Mouse (Mus musculus) hindbrain, embryonic 11.5 days (tissue): ENCODE data around the gene Asf1b. TPM values are rescaled to one million over a fixed set of nuclear protein-coding genes. Genes with fewer than 3 reads are reported as not detected.
A peak's percentile ranks its signal among the peaks of the same experiment; 100 is the strongest.

Source experiments
- ATAC-seq: fragments of 200-750 bp; cut with Nextera tagmentation; 2 replicates; pipeline ENCODE4 v1.8.0; 2017; ENCODE audit warnings: mild to moderate bottlenecking, moderate TSS enrichment, moderate library complexity; ENCODE audit not compliant: low FRiP score
- DNase-seq: peaks from one replicate; pipeline ENCODE4 v3.0.0-alpha.2; 2015; ENCODE audit warnings: low spot score
- H3K27ac ChIP-seq: fragments of 300-500 bp; sonication (generic); 2 replicates; pipeline ENCODE4 v1.5.1; 2014; ENCODE audit warnings: mild to moderate bottlenecking, low read depth, low read length
- H3K27me3 ChIP-seq: fragments of 300-500 bp; sonication (generic); 2 replicates; pipeline ENCODE4 v1.6.1; 2014; ENCODE audit warnings: mild to moderate bottlenecking, low read length, moderate library complexity, mixed read lengths; ENCODE audit not compliant: control insufficient read depth, insufficient read depth
- H3K36me3 ChIP-seq: fragments of 300-500 bp; sonication (generic); 2 replicates; pipeline ENCODE4 v1.6.1; 2014; ENCODE audit warnings: mild to moderate bottlenecking, low read length, moderate library complexity, mixed read lengths; ENCODE audit not compliant: control insufficient read depth, insufficient read depth
- H3K4me1 ChIP-seq: fragments of 300-500 bp; sonication (generic); replicated peaks from 2 replicates; pipeline ENCODE4 v1.6.1; 2014; ENCODE audit warnings: low read length, mixed read lengths; ENCODE audit not compliant: control insufficient read depth, insufficient read depth
- H3K4me2 ChIP-seq: fragments of 300-500 bp; sonication (generic); replicated peaks from 2 replicates; pipeline ENCODE4 v1.6.1; 2014; ENCODE audit warnings: mild to moderate bottlenecking, low read depth, low read length
- H3K4me3 ChIP-seq: fragments of 300-500 bp; sonication (generic); 2 replicates; pipeline ENCODE4 v1.5.1; 2014; ENCODE audit warnings: low read depth, low read length
- H3K9ac ChIP-seq: fragments of 300-500 bp; sonication (generic); 2 replicates; pipeline ENCODE4 v1.6.1; 2014; ENCODE audit warnings: low read depth, low read length
- H3K9me3 ChIP-seq: fragments of 300-500 bp; sonication (generic); 2 replicates; pipeline ENCODE4 v1.6.1; 2016; ENCODE audit warnings: low read length; ENCODE audit not compliant: control insufficient read depth
- WGBS: fragments of 180-500 bp; shearing (Covaris S2); extraction: QIAGEN DNeasy Blood & Tissue Kit; methylation state at CpG from one replicate; pipeline ENCODE4 v1.1.7; 2014; 5-methylcytosine and 5-hydroxymethylcytosine counted together
- microRNA counts: library from miRNA; unstranded; fragments of <30 nt; microRNA quantifications from one replicate; lab custom pipeline; 2015
- polyA plus RNA-seq: library from polyadenylated mRNA; unstranded; fragments of >200 nt; fragmentation: Nextera tagmentation; extraction: Ambion mirVana; gene quantifications from 2 replicates; pipeline ENCODE4 v1.2.1, GENCODE M21; 2014

The Asf1b gene
- polyA plus RNA-seq, 1 experiment from 2014 or later = 79.5 TPM

DNA sequence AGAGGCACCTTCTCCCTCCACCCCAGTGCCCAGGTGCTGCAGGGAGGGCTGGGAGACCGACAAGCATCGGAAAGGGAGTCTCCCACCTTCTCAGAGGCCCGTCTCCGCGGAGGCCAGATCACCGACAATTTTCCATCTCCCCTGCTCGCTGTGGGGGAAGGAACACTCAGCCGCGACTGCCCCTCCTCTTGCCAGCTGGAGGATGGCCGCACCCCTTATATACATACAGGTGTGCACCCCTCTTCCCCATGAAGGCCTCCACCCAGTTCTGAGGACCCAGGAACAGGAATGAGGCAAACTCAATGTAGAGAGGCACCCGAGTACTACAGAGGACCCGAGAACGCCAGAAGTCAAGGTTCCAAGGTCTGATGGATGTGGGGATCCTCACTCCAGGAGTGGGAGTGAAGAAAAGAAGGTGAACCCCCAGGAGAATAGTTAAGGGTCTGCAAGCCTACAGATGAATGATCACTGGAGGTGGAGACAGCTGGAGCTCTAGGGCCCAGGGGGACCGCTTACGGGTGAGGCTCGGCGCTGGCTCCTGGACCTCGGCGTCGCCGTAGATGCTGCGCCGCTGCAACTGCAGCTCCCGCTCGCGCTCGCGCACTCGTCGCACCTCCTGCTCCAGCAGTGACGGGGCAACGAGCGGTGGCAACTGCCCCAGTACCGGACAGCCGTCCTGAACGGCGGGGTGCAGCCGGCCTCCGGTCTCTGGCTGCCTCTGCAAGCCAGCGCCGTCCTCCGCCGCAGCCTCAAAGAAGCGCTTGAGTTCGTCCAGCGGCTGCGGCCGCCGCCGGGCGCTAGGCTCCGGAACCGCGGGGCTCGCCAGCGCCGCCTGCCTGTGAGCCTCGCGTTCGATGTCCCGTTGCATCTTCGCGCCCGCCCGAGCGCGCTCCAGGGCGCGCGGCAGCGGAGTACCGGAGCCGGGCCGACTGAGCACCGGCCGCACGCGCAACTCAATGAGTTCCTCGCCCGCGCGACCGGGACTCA lies 55.6 kb downstream of the Asf1b start:
- ATAC-seq (peak; percentile 44), DNase-seq (peak; percentile 88)
- peak overlapping the region; percentile 49 for H3K4me3 ChIP-seq
- H3K9ac ChIP-seq = peak overlapping the region; percentile 53
- no peaks in the 10 kb centered on the region for H3K36me3 ChIP-seq
- H3K4me1 ChIP-seq = peaks cover 13% of the 10 kb centered on the region
- 2% methylated on average over 74 of the region's 83 CpGs for WGBS
- peaks cover 39% of the 10 kb centered on the region for H3K27me3 ChIP-seq
- no peak overlapping the region for H3K27ac ChIP-seq
- no peaks in the 10 kb centered on the region for H3K9me3 ChIP-seq
- H3K4me2 ChIP-seq = peak overlapping the region; percentile 93

- Histone ChIP-seq H3K36me3 (no peaks in the 10 kb centered on the region), H3K4me3 (peak within 1 kb of the TSS; percentile 49), H3K9ac (peak within 1 kb of the TSS; percentile 53), H3K27me3 (peaks cover 39% of the 10 kb centered on the region), H3K4me2 (peak within 1 kb of the TSS; percentile 93), H3K4me1 (peaks cover 13% of the 10 kb centered on the region), H3K9me3 (no peaks in the 10 kb centered on the region), H3K27ac (no peak within 1 kb of the TSS)
- 0 out of 2 replicates have a peak, but pooled peaks have one; percentile 22 for ATAC-seq
- 1% methylated on average over 45 of the region's 45 CpGs for WGBS
- DNase-seq = peak; percentile 44
Measured at GRCm38 (mm10) chr8:84011705-84012498, 56.6 kb downstream of the Asf1b start, which contains the start of gene 2210011C24Rik. 2210011C24Rik (minus strand) TSS chr8:84012171.

- DNase-seq = peak; percentile 56
Measured at GRCm38 (mm10) chr8:84012499-84013165, 57.3 kb downstream of the Asf1b start.

GRCm38 (mm10) chr8:84015833-84016232 lies 60.5 kb downstream of the Asf1b start:
- Histone ChIP-seq H3K27me3 (peaks cover 26% of the 10 kb centered on the region), H3K4me3 (no peak overlapping the region), H3K9me3 (no peaks in the 10 kb centered on the region), H3K9ac (no peak overlapping the region), H3K27ac (no peak overlapping the region), H3K4me2 (no peak overlapping the region), H3K4me1 (peaks cover 11% of the 10 kb centered on the region), H3K36me3 (no peaks in the 10 kb centered on the region)
- WGBS = 93% methylated on average over 5 of the region's 5 CpGs
- ATAC-seq (no peak), DNase-seq (no peak)

More at GRCm38 (mm10) chr8:84012499-84013165, 57.3 kb downstream of the Asf1b start:
- H3K27ac ChIP-seq = no peak overlapping the region
- ATAC-seq = no peak; the same call in 1 of the 2 replicates
- H3K4me2 ChIP-seq = peak overlapping the region; percentile 93
- peaks cover 39% of the 10 kb centered on the region for H3K27me3 ChIP-seq
- H3K4me3 ChIP-seq = peak overlapping the region; percentile 49
- H3K9me3 ChIP-seq = no peaks in the 10 kb centered on the region
- no peak overlapping the region for H3K9ac ChIP-seq
- H3K4me1 ChIP-seq = peaks cover 13% of the 10 kb centered on the region
- no peaks in the 10 kb centered on the region for H3K36me3 ChIP-seq
- WGBS = 6% methylated on average over 35 of the region's 35 CpGs

DNA sequence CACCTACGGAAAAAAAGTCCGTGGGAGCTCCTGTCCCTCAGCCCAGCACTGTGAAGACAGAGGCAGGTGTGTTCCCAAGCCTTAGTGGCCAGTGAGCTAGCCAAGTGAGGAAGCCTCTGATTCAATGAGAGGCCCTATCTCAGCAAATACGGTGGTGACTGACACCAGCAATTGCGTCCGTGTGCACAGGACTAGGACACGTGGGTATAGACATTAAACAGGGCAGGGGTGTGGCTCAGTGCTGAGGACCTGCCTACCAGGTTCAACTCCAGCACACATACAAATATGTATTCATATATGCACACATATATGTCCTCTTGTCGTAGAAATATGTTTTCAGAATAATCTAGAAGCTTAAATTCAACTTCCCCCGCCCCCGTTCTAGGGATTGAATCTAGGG lies 64.4 kb downstream of the Asf1b start:
- no peak overlapping the region for H3K9ac ChIP-seq
- H3K4me1 ChIP-seq = no peaks in the 10 kb centered on the region
- H3K4me2 ChIP-seq = no peak overlapping the region
- no peaks in the 10 kb centered on the region for H3K9me3 ChIP-seq
- DNase-seq (no peak), ATAC-seq (no peak)
- H3K27me3 ChIP-seq = no peaks in the 10 kb centered on the region; the same call in none of the 2 replicates
- H3K36me3 ChIP-seq = no peaks in the 10 kb centered on the region
- H3K27ac ChIP-seq = no peak overlapping the region
- WGBS = 83% methylated on average over 9 of the region's 9 CpGs
- H3K4me3 ChIP-seq = no peak overlapping the region

MicroRNAs encoded within 50 kb of the gene (microRNA counts, 519-probe panel; counts per million panel counts)
- microRNA mmu-miR-1199 (lab: Ali Mortazavi, UCI) = not detected

Other genes starting within 250 kb of the Asf1b start
- gene Ddx39, start 240.3 kb upstream of the Asf1b start, polyA plus RNA-seq = 187 and 205 TPM in 2 replicates
- 13.0 and 13.8 TPM in 2 replicates for gene Adgre5, start 214.2 kb upstream of the Asf1b start, polyA plus RNA-seq
- gene Adgrl1, start 55.4 kb upstream of the Asf1b start, polyA plus RNA-seq = 19.9 and 23.7 TPM in 2 replicates
- 0.93 and 1.2 TPM in 2 replicates for gene Gm10644, start 302 bp upstream of the Asf1b start, polyA plus RNA-seq
- 139 TPM in 2 replicates for gene Prkaca, start 17.5 kb downstream of the Asf1b start, polyA plus RNA-seq
- gene Samd1, start 42.2 kb downstream of the Asf1b start, polyA plus RNA-seq = 15.1 and 17.0 TPM in 2 replicates
- gene 1700067K01Rik, start 46.0 kb downstream of the Asf1b start, polyA plus RNA-seq = 0.80 and 0.93 TPM in 2 replicates
- 0.22 TPM in 1 of 2 replicates, not detected in the other for gene 2210011C24Rik, start 56.7 kb downstream of the Asf1b start, polyA plus RNA-seq
- gene Palm3, start 66.0 kb downstream of the Asf1b start, polyA plus RNA-seq = 3.3 and 3.5 TPM in 2 replicates
- gene Il27ra, start 87.1 kb downstream of the Asf1b start, polyA plus RNA-seq = not detected in 2 replicates
- 0.48 TPM in 1 of 2 replicates, not detected in the other for gene Rln3, start 89.5 kb downstream of the Asf1b start, polyA plus RNA-seq
- 2.0 and 2.2 TPM in 2 replicates for gene Gm10643, start 109.6 kb downstream of the Asf1b start, polyA plus RNA-seq
- 5.5 and 8.8 TPM in 2 replicates for gene Rfx1, start 111.3 kb downstream of the Asf1b start, polyA plus RNA-seq
- 12.5 and 12.8 TPM in 2 replicates for gene Dcaf15, start 149.3 kb downstream of the Asf1b start, polyA plus RNA-seq
- gene Podnl1, start 170.5 kb downstream of the Asf1b start, polyA plus RNA-seq = 0.17 and 0.23 TPM in 2 replicates
- gene Cc2d1a, start 192.4 kb downstream of the Asf1b start, polyA plus RNA-seq = 8.5 and 8.8 TPM in 2 replicates
- 0.57 and 0.88 TPM in 2 replicates for gene 4930432K21Rik, start 192.5 kb downstream of the Asf1b start, polyA plus RNA-seq
- gene Nanos3, start 229.7 kb downstream of the Asf1b start, polyA plus RNA-seq = 4.5 and 5.6 TPM in 2 replicates